Mouse (Mus musculus) neural tube, embryonic 11.5 days (tissue): ENCODE data around the gene Casp6. TPM values are rescaled to one million over a fixed set of nuclear protein-coding genes. Genes with fewer than 3 reads are reported as not detected.

Source experiments
- ATAC-seq: fragments of 200-750 bp; cut with Nextera tagmentation; 2 replicates; pipeline ENCODE4 v1.8.0; 2017; ENCODE audit warnings: moderate number of reproducible peaks, mild to moderate bottlenecking, moderate TSS enrichment, moderate library complexity; ENCODE audit not compliant: insufficient read depth, low FRiP score, low TSS enrichment
- DNase-seq: peaks from one replicate; pipeline ENCODE4 v3.0.0-alpha.2; 2015; ENCODE audit warnings: low spot score
- H3K27ac ChIP-seq: fragments of 300-500 bp; sonication (generic); 2 replicates; pipeline ENCODE4 v1.5.1; 2014; ENCODE audit warnings: low read depth, mild to moderate bottlenecking, low read length
- H3K27me3 ChIP-seq: fragments of 300-500 bp; sonication (generic); 2 replicates; pipeline ENCODE4 v1.6.1; 2014; ENCODE audit warnings: mild to moderate bottlenecking, low read length, mixed read lengths; ENCODE audit not compliant: control insufficient read depth, insufficient read depth
- H3K36me3 ChIP-seq: fragments of 300-500 bp; sonication (generic); 2 replicates; pipeline ENCODE4 v1.6.1; 2014; ENCODE audit warnings: mild to moderate bottlenecking, low read length, moderate library complexity, mixed read lengths; ENCODE audit not compliant: control insufficient read depth, insufficient read depth
- H3K4me1 ChIP-seq: fragments of 300-500 bp; sonication (generic); 2 replicates; pipeline ENCODE4 v1.6.1; 2014; ENCODE audit warnings: low read length, mixed read lengths; ENCODE audit not compliant: control insufficient read depth, insufficient read depth
- H3K4me2 ChIP-seq: fragments of 300-500 bp; sonication (generic); 2 replicates; pipeline ENCODE4 v1.6.1; 2014; ENCODE audit warnings: low read depth, mild to moderate bottlenecking, moderate library complexity
- H3K4me3 ChIP-seq: fragments of 300-500 bp; sonication (generic); 2 replicates; pipeline ENCODE4 v1.5.1; 2014; ENCODE audit warnings: low read depth, low read length
- H3K9ac ChIP-seq: fragments of 300-500 bp; sonication (generic); 2 replicates; pipeline ENCODE4 v1.6.1; 2014; ENCODE audit warnings: mild to moderate bottlenecking, low read length
- H3K9me3 ChIP-seq: fragments of 300-500 bp; sonication (generic); 2 replicates; pipeline ENCODE4 v1.6.1; 2016; ENCODE audit warnings: low read length; ENCODE audit not compliant: control insufficient read depth
- WGBS: fragments of 180-500 bp; shearing (Covaris S2); extraction: QIAGEN DNeasy Blood & Tissue Kit; methylation state at CpG from one replicate; pipeline ENCODE4 v1.1.7; 2014; 5-methylcytosine and 5-hydroxymethylcytosine counted together
- polyA plus RNA-seq: library from polyadenylated mRNA; unstranded; fragments of >200 nt; fragmentation: Nextera tagmentation; extraction: Ambion mirVana; gene quantifications from 2 replicates; pipeline ENCODE4 v1.2.1, GENCODE M21; 2014

Casp6 gene
- polyA plus RNA-seq, 1 experiment from 2014 or later, result 60.4 TPM

DNA sequence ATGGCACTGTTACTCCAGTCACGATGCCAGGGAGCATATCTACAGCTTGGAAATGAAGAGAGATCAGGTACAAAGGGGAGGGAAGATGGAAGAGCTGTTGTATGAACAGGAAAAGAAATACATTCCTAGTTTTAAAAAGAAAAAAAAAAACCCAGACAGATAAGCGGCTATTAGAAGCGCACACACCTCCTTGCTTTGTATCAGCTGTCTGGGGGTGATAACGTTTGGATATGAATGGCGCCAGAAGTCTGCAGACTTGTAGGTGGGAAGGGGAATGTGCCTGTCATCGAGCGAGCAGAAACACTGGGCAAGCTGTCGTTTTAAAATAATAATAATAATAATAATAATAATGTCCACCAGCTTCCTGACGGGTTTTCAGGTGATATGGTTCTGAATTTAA lies 15.6 kb upstream of the Casp6 start:
- 92% methylated on average over 9 of the region's 9 CpGs for WGBS
- H3K4me2 ChIP-seq, result no peak overlapping the region
- no peak overlapping the region for H3K9ac ChIP-seq
- no peaks in the 10 kb centered on the region for H3K9me3 ChIP-seq
- H3K4me1 ChIP-seq, result no peaks in the 10 kb centered on the region
- no peak overlapping the region for H3K4me3 ChIP-seq
- no peaks in the 10 kb centered on the region for H3K36me3 ChIP-seq
- ATAC-seq, result no peak
- H3K27me3 ChIP-seq, result no peaks in the 10 kb centered on the region
- DNase-seq, result no peak
- H3K27ac ChIP-seq, result no peak overlapping the region

GRCm38 (mm10) chr3:129886430-129886829 lies 14.8 kb upstream of the Casp6 start:
- Histone ChIP-seq H3K4me1 (no peaks in the 10 kb centered on the region), H3K27ac (no peak overlapping the region), H3K27me3 (no peaks in the 10 kb centered on the region), H3K36me3 (no peaks in the 10 kb centered on the region), H3K4me3 (no peak overlapping the region), H3K9me3 (no peaks in the 10 kb centered on the region), H3K9ac (no peak overlapping the region), H3K4me2 (no peak overlapping the region)
- ATAC-seq (no peak), DNase-seq (no peak)
- WGBS, result 85% methylated on average over 5 of the region's 5 CpGs

- no peaks in the 10 kb centered on the region for H3K4me1 ChIP-seq
- H3K36me3 ChIP-seq, result no peaks in the 10 kb centered on the region
- no peak overlapping the region for H3K4me3 ChIP-seq
- no peak for ATAC-seq
- no peaks in the 10 kb centered on the region for H3K9me3 ChIP-seq
- WGBS, result 84% methylated on average over 13 of the region's 13 CpGs
- no peak for DNase-seq
- no peak overlapping the region for H3K4me2 ChIP-seq
- H3K27me3 ChIP-seq, result no peaks in the 10 kb centered on the region
- H3K27ac ChIP-seq, result no peak overlapping the region
- H3K9ac ChIP-seq, result no peak overlapping the region
These were observed 13.3 kb upstream of the Casp6 start for GRCm38 (mm10) chr3:129887779-129888517.

DNA sequence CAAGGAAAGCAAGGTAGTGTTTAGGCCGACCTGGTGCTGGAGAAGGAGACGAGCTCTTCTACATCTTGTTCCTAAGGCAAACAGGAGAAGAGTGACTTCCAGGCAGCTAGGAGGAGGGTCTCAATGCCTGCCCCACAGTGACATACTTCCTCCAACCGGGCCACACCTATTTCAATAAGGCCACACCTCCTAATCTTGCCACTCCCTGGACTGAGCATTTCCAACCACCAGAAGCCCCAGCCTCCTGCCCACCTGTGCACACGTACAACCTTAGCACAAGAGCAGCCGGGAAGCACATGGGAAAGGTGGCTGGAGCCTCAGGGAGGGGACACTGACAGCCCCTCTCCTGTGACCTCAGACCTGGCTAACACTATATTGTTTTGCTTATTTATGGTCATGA lies 9.2 kb upstream of the Casp6 start:
- Histone ChIP-seq H3K27me3 (no peaks in the 10 kb centered on the region), H3K9me3 (no peaks in the 10 kb centered on the region), H3K36me3 (no peaks in the 10 kb centered on the region), H3K9ac (no peak overlapping the region), H3K4me1 (no peaks in the 10 kb centered on the region), H3K27ac (no peak overlapping the region), H3K4me2 (no peak overlapping the region), H3K4me3 (no peak overlapping the region)
- DNase-seq, result no peak
- no peak for ATAC-seq
- 81% methylated on average over 5 of the region's 5 CpGs for WGBS

DNA sequence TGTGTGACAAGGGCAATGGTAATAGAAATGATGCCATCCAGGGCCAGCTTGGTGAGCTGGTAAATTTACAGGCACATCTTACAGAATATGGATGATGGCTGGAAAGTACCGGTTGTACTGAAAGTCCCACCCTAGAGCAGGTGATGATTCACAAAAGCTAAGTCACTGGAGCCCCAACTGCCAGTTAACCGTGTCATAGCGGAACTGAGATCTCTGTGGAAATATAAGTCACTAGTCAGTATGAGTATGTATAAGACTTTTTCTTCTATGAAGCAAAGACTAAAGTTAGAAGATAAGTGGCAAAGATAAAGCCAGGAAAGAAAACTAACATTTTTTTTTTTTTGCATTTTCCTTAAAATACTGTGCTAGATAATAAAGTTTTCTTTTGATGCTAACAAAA lies 8.1 kb upstream of the Casp6 start:
- ATAC-seq (no peak), DNase-seq (no peak)
- WGBS, result 93% methylated on average over 3 of the region's 3 CpGs
- Histone ChIP-seq H3K9ac (no peak overlapping the region), H3K27ac (no peak overlapping the region), H3K4me1 (no peaks in the 10 kb centered on the region), H3K4me2 (no peak overlapping the region), H3K27me3 (no peaks in the 10 kb centered on the region), H3K4me3 (no peak overlapping the region), H3K36me3 (no peaks in the 10 kb centered on the region), H3K9me3 (no peaks in the 10 kb centered on the region)

DNA sequence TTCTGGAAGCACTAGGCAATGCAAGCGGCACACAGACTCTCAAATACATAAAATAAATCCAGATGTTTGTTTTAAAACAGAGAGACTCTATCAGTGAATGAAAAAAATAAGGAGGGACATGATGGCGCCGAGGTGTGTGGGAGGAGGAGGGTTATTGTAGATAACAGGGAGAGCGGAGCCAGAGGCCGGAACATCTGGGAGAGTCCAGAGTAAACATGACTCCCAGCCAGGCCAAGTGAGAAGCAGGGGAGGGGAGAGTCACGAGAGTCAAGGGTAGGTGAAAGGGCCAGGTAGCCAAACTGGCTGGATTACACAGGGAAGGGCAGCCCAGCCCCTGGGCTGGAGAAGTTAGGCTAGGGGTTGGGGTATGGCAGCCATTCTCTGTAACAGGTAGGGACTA lies 4.6 kb upstream of the Casp6 start:
- Histone ChIP-seq H3K9ac (no peak overlapping the region), H3K36me3 (no peaks in the 10 kb centered on the region), H3K4me2 (no peak overlapping the region), H3K27ac (no peak overlapping the region), H3K9me3 (no peaks in the 10 kb centered on the region), H3K27me3 (no peaks in the 10 kb centered on the region), H3K4me3 (no peak overlapping the region), H3K4me1 (no peaks in the 10 kb centered on the region)
- ATAC-seq, result no peak
- DNase-seq, result no peak
- WGBS, result 76% methylated on average over 6 of the region's 6 CpGs

- 66% methylated on average over 4 of the region's 4 CpGs for WGBS
These were observed 2.3 kb upstream of the Casp6 start for GRCm38 (mm10) chr3:129898886-129899285.

DNA sequence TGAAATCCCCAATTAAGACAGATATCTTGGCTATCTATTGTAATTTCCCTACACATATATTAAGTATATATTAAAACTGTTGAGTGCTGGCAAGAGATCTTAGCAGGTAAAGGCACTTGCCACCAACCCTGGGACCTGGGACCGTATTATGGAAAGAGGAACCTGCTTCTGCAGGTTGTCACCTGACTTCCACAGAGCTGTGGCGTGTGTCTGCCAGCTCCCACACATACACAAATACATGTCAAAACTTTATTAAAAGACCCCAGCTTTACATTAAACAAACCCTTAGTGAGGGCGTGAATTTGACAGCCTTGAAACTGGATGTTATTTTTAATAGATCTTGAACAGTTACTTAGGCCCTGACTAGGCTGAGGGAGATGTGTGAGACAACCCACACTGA lies 2.1 kb downstream of the Casp6 start:
- DNase-seq (no peak), ATAC-seq (no peak)
- H3K27me3 ChIP-seq, result no peaks in the 10 kb centered on the region
- no peak overlapping the region for H3K9ac ChIP-seq
- no peaks in the 10 kb centered on the region for H3K9me3 ChIP-seq
- no peaks in the 10 kb centered on the region for H3K36me3 ChIP-seq
- H3K27ac ChIP-seq, result no peak overlapping the region
- no peak overlapping the region for H3K4me2 ChIP-seq
- H3K4me3 ChIP-seq, result no peak overlapping the region
- peaks cover 5% of the 10 kb centered on the region; the same call in 1 of the 2 replicates for H3K4me1 ChIP-seq
- 93% methylated on average over 3 of the region's 3 CpGs for WGBS

More at GRCm38 (mm10) chr3:129898886-129899285, 2.3 kb upstream of the Casp6 start:
- no peak overlapping the region for H3K27ac ChIP-seq
- no peak overlapping the region for H3K4me2 ChIP-seq
- no peak overlapping the region for H3K4me3 ChIP-seq
- no peaks in the 10 kb centered on the region for H3K36me3 ChIP-seq
- DNase-seq (no peak), ATAC-seq (no peak)
- H3K4me1 ChIP-seq, result peaks cover 5% of the 10 kb centered on the region; the same call in 1 of the 2 replicates
- no peak overlapping the region for H3K9ac ChIP-seq
- no peaks in the 10 kb centered on the region for H3K9me3 ChIP-seq
- H3K27me3 ChIP-seq, result no peaks in the 10 kb centered on the region

DNA sequence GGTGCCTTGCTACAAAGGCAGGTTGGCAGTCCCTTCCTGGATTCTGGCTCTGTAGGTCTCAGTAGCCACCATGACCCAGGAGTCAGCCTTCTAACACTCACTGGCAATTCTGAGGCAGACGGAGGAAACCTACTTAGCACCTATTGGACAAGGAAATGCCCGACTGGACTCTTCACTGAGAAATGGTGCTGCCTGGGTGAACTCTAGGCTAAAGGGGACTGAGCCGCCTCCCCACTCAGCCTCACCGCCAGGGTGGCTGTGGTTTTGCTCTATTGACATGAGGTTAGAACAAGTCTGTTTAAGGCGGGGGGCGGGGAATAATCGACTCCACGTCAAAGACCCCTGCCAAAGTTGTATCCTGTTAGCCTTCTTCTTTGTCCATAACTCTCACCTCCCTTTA lies 2.6 kb downstream of the Casp6 start:
- DNase-seq (no peak), ATAC-seq (no peak)
- Histone ChIP-seq H3K4me2 (no peak overlapping the region), H3K9ac (no peak overlapping the region), H3K4me3 (no peak overlapping the region), H3K9me3 (no peaks in the 10 kb centered on the region), H3K36me3 (peaks cover 4% of the 10 kb centered on the region; the same call in 1 of the 2 replicates), H3K27me3 (no peaks in the 10 kb centered on the region), H3K27ac (no peak overlapping the region), H3K4me1 (peaks cover 5% of the 10 kb centered on the region; the same call in 1 of the 2 replicates)
- WGBS, result 89% methylated on average over 8 of the region's 8 CpGs
